Mouse (Mus musculus): ENCODE data around the gene Arhgap22. TPM values are rescaled to one million over a fixed set of nuclear protein-coding genes. Genes with fewer than 3 reads are reported as not detected.

Gene Arhgap22
- polyA plus RNA-seq, 1 experiment from 2014 or later: 16.5 TPM

DNA sequence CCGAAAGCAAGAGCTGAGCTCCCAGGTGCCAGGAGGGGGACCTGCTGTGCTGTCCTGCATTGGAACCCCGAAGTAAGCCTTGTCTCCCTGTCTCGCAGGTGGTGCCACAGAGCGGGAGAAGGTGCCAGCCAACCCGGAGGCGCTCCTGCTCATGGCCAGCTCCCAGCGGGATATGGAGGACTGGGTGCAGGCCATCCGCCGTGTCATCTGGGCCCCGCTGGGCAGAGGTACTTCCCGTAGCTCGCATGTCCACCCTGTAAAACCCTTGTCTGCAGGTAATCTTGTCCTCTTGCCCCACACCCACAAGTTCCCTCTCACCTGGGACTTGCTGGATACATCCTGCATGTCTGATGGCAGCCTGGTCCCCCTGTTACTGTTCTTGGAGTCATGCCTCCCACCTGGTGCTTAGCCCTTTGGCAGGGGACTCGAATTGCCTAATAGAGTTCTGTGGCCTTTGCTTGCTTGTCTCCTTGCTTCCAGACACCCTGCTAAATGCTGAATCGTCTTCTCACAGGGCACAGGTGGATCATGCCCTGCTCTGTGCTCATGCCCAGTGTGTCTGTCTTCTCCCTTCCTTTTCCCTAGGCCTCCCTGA, 129.4 kb downstream of the Arhgap22 start:
- peaks cover 86% of the 10 kb centered on the region for H3K79me2 ChIP-seq (ENCODE audit: inconsistent target)
- H3K36me3 ChIP-seq (ENCODE audit: inconsistent target): peaks cover 19% of the 10 kb centered on the region; the same call in 1 of the 2 replicates
- no peak overlapping the region for H3K4me3 ChIP-seq (ENCODE audit: inconsistent target)
- no peak overlapping the region for H3K27ac ChIP-seq
- WGBS (ENCODE audit: missing documents): 85% methylated on average over 9 of the region's 14 CpGs

DNA sequence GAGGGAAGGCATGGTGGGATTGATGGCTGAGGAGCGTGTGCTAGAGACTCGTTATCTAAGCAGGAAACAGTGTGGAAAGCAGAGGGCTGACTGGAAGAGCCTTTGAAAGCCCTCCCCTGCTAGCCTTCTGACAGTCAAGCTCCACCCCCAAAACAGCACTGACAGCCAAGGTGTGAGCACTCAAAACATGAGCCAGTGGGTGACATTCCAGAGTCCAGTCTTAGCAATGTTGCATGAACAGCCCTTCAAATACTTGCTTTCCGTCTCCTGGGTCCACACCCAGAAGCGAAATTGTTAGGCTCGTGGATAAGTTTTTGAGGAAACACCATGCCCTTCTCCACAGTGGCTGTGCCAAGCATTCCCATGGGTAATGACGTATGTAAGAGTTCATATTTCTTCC, 132.7 kb downstream of the Arhgap22 start:
- Histone ChIP-seq H3K4me3 (ENCODE audit: inconsistent target) (no peak overlapping the region), H3K27ac (no peak overlapping the region), H3K79me2 (ENCODE audit: inconsistent target) (peaks cover 82% of the 10 kb centered on the region), H3K36me3 (ENCODE audit: inconsistent target) (peaks cover 23% of the 10 kb centered on the region; the same call in 1 of the 2 replicates)
- 73% methylated on average over 6 of the region's 6 CpGs for WGBS (ENCODE audit: missing documents)

DNA sequence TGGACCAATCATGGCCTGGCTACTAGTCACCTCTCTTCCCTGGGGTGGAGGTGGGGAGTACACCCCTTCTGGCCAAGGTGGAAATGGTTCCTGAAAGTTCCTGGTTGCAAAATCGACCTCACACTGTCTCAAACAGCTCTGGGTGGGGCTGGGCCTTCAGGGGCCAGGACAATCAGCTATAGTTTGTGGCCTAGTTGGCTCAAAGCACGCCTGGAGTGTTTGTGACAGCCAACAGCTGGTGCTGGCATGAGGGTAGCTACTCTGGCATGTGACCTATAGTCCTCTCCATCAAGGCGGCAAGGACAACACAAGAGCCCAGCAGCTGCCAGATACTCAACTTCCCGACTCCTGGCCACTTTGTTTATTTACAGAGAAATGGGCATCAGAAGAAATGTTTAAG, 133.9 kb downstream of the Arhgap22 start:
- 69% methylated on average over 4 of the region's 4 CpGs for WGBS (ENCODE audit: missing documents)
- H3K27ac ChIP-seq: no peak overlapping the region

DNA sequence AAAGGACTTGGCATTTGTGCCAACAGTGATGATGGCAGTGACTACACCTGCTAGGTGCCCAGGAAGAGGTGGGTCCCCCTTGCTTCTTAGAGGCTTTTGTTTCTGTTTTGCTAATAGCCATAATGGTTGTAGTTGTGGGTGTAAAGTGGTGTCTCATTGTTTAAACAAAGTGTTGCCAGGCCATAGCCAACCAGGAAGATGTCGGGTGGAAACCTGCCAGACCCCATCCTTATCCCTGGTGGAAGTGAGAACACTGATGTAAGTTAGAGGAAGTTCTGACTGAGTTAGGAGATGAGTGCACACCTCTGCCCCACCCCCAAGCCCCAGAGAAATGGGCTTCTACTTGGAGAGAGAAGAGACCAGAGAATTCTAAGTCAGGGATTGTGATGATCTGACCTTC, 134.3 kb downstream of the Arhgap22 start:
- H3K27ac ChIP-seq: no peak overlapping the region
- WGBS (ENCODE audit: missing documents): 67% methylated on average over 1 of the region's 1 CpGs
- H3K36me3 ChIP-seq (ENCODE audit: inconsistent target): peaks cover 20% of the 10 kb centered on the region; the same call in 1 of the 2 replicates
- no peak overlapping the region for H3K4me3 ChIP-seq (ENCODE audit: inconsistent target)
- H3K79me2 ChIP-seq (ENCODE audit: inconsistent target): peaks cover 82% of the 10 kb centered on the region

More for the DNA sequence above, 133.9 kb downstream of the Arhgap22 start:
- Histone ChIP-seq H3K79me2 (ENCODE audit: inconsistent target) (peaks cover 82% of the 10 kb centered on the region), H3K4me3 (ENCODE audit: inconsistent target) (no peak overlapping the region), H3K36me3 (ENCODE audit: inconsistent target) (peaks cover 23% of the 10 kb centered on the region; the same call in 1 of the 2 replicates)

DNA sequence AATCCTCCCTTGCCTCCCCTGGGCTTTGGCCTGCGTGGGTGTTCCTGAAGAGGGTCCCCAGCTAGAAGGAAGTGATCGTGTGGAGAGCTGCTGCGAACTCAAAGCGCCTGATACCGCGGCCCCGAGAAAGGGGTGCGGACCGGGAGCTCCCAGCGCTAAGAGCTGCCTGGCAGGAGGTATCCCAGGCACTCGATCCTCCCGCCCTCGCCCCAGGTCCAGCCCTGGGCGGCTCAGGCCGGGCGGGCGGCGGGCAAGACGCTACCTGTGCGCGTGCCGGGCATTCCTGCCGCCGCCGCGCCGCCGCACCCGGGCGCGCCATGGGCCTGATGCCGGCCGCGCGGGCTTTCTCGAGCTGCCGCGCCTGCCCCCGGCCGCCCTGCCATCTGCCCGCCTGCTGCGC, 137.2 kb downstream of the Arhgap22 start:
- H3K36me3 ChIP-seq (ENCODE audit: inconsistent target): 0 out of 2 replicates have a peak, but pooled peaks cover 4% of the 10 kb centered on the region
- H3K79me2 ChIP-seq (ENCODE audit: inconsistent target): peaks cover 94% of the 10 kb centered on the region
- H3K4me3 ChIP-seq (ENCODE audit: inconsistent target): no peak overlapping the region
- WGBS (ENCODE audit: missing documents): 29% methylated on average over 42 of the region's 42 CpGs
- H3K27ac ChIP-seq: no peak overlapping the region

DNA sequence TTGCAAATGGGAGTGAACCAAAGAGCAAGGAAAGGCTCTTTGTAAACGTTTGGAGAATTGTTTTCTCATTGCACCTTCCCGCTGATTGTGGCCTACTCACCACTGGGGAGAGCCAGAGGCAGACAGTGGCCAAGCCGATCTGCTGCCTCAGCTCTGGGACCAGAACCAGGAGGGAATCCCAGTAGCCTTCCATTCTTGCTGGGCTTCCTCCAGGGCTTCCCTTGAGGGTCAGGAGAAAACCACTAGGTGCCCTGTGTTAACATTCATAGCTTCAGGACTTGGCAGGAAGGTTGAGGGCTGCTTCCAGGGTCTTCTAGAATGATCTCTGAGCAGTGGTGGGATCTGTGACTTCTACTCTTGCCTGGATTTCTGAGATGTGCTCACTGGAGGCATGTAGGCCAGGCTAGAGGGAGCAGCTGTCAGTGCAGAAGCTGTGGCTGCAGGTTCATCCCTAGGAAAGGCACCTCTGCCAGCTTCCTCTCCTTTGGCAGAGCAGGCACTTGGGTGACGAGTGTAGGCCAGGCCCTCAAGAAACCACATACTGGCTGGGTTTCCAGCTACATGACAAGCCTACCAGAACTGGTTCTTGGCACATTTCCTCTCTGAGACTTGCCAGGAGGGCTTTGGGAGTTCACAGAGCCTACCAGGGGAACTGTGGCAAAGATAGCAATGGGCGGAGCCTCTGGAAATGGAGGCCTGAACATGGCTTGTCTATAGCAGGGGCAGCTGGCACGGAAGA, 138.3 kb downstream of the Arhgap22 start:
- no peak overlapping the region for H3K27ac ChIP-seq
- WGBS (ENCODE audit: missing documents): 84% methylated on average over 6 of the region's 6 CpGs
- peaks cover 95% of the 10 kb centered on the region for H3K79me2 ChIP-seq (ENCODE audit: inconsistent target)
- H3K4me3 ChIP-seq (ENCODE audit: inconsistent target): no peak overlapping the region
- 0 out of 2 replicates have a peak, but pooled peaks cover 4% of the 10 kb centered on the region for H3K36me3 ChIP-seq (ENCODE audit: inconsistent target)

DNA sequence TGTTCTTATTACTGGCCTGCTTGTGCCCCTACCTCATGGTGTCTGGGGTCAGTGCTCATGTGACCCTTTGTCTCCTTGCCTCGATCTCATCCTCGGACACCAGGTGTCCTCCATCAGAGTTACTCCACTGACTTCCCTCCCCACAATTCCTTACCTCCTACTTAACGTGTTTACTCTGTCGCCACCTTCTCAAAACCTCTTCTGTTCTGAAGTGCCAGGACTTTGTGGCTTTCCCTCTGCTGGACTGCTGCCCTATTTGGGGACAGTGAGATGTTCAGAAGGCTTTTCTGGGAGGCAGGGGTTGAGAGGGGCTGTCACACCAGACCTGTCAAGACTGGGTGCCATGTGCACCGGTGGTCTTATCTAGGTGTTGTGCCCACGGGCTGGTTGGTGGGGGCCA, 139.1 kb downstream of the Arhgap22 start:
- 96% methylated on average over 6 of the region's 6 CpGs for WGBS (ENCODE audit: missing documents)
- peaks cover 93% of the 10 kb centered on the region for H3K79me2 ChIP-seq (ENCODE audit: inconsistent target)
- 0 out of 2 replicates have a peak, but pooled peaks cover 4% of the 10 kb centered on the region for H3K36me3 ChIP-seq (ENCODE audit: inconsistent target)
- H3K27ac ChIP-seq: no peak overlapping the region
- H3K4me3 ChIP-seq (ENCODE audit: inconsistent target): no peak overlapping the region

DNA sequence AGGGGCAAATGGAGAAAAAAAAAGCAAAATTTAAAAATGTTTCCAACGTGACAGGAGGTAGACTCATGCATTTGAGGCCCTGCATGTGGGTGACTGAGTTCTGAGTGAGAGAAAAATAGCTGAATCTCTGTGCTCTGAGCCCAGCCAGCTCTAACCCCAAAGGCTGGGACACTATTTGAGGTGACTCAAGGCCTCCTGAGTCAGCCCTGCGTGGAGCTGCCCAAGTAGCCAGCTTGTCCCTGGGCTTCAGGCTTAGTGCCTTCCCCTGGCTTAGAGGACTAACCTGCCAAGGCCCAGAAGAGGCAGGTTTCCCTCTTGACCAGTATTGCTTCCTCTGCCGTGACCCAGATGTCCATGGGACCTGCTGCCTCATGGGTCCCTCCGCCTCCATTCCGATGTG, 141.4 kb downstream of the Arhgap22 start:
- Histone ChIP-seq H3K4me3 (ENCODE audit: inconsistent target) (no peak overlapping the region), H3K27ac (no peak overlapping the region), H3K36me3 (ENCODE audit: inconsistent target) (peaks cover 17% of the 10 kb centered on the region; the same call in 1 of the 2 replicates), H3K79me2 (ENCODE audit: inconsistent target) (peaks cover 73% of the 10 kb centered on the region)
- 84% methylated on average over 5 of the region's 5 CpGs for WGBS (ENCODE audit: missing documents)

DNA sequence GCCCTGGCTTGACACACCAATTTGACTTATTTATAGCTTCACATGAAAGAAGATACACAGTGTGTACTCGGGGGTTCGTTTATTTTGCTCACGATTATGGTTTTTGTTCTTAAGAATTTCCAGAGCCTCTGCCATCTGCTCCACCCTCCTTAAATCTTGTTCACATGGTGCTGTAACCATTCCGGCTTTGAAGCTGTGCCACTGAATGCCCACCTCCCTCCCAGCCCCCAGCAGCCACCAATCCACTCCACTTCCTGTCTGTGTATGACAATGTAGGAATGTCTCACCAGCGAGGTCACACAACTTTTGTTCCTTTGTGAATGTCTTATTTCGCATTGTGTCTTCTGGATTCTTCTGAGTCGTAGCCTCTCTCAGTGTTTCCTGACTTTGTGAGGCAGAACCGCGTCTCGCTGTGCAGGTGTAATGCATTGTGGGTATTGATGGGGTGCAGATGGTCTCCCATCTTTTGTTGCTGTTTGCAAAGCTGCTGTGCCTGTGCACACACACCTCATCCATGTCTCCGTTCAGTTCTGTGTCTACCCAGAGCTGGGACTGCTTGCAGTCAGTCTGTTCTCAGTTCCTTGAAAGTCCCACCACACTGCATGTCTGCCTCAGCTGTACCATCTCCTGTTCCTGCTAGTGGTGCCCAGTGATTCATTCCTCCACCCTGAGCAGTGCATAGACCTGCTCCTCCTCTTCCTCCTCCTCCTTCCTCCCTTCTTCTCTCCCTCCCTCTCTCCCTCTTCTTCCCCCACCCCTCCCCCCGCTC, 144.0 kb downstream of the Arhgap22 start:
- Histone ChIP-seq H3K27ac (no peak overlapping the region), H3K4me3 (ENCODE audit: inconsistent target) (no peak overlapping the region), H3K79me2 (ENCODE audit: inconsistent target) (peaks cover 52% of the 10 kb centered on the region; the same call in 1 of the 2 replicates), H3K36me3 (ENCODE audit: inconsistent target) (peaks cover 40% of the 10 kb centered on the region; the same call in 1 of the 2 replicates)
- WGBS (ENCODE audit: missing documents): 41% methylated on average over 11 of the region's 12 CpGs

DNA sequence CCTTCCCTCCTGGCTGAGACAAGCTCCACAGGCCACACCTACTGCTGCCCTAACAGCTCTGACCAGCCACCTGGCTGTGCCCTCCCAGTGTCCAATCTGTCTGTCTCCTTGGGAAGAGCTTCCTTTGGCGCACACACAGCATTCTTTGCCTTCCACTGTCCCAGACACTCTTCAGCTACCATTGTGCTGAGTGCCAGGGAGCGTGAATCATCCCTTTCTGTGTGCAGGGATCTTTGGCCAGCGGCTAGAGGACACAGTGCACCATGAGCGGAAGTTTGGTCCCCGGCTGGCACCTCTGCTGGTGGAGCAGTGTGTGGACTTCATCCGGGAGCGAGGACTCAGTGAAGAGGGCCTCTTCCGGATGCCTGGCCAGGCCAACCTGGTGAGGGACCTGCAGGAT, 145.1 kb downstream of the Arhgap22 start:
- H3K36me3 ChIP-seq (ENCODE audit: inconsistent target): peaks cover 51% of the 10 kb centered on the region; the same call in 1 of the 2 replicates
- H3K4me3 ChIP-seq (ENCODE audit: inconsistent target): no peak overlapping the region
- WGBS (ENCODE audit: missing documents): 94% methylated on average over 8 of the region's 8 CpGs

DNA sequence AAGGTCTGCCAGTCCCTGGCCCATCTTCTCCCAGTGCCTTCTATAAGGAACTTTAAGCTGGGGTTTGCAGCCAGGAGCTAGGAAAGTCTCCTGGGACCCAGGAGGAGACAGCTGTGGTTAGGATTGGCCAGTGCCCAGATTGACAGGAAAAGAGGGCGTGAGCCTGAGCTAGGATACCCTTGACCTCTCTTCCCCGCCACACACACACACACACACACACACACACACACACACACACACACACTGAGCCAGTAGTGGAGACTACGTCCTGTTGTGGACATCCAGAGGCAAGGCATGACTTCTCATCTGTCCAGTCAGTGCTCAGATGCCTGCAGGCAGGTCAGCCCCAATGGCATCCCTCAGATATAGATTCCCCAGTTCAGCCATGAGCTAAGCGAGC, 147.7 kb downstream of the Arhgap22 start:
- Histone ChIP-seq H3K4me3 (ENCODE audit: inconsistent target) (no peak overlapping the region), H3K36me3 (ENCODE audit: inconsistent target) (peaks cover 77% of the 10 kb centered on the region), H3K79me2 (ENCODE audit: inconsistent target) (peaks cover 15% of the 10 kb centered on the region; the same call in 1 of the 2 replicates), H3K27ac (no peak overlapping the region)
- 74% methylated on average over 4 of the region's 4 CpGs for WGBS (ENCODE audit: missing documents)

More for the DNA sequence above, 145.1 kb downstream of the Arhgap22 start:
- Histone ChIP-seq H3K79me2 (ENCODE audit: inconsistent target) (peaks cover 41% of the 10 kb centered on the region; the same call in 1 of the 2 replicates), H3K27ac (no peak overlapping the region)

DNA sequence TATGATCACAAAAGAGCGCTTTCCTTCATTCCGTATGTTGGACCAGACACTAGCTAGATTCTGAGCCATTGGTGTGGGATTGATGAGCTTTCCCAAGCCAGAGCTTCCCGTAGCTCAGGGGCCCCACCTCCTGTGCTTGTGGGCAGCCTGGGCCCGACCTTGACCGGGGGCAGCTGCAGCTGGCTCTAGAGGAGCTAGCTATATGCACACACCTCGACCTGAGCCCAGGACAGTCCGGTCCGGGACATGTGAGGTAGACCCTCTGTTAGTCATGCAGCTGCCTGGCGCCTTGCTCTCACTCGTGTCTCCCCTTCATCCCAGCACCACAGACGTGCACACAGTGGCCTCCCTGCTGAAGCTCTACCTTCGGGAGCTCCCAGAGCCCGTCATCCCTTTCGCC, 148.3 kb downstream of the Arhgap22 start:
- Histone ChIP-seq H3K79me2 (ENCODE audit: inconsistent target) (peaks cover 9% of the 10 kb centered on the region; the same call in 1 of the 2 replicates), H3K4me3 (ENCODE audit: inconsistent target) (no peak overlapping the region), H3K27ac (no peak overlapping the region), H3K36me3 (ENCODE audit: inconsistent target) (peaks cover 82% of the 10 kb centered on the region)
- WGBS (ENCODE audit: missing documents): 72% methylated on average over 14 of the region's 14 CpGs

DNA sequence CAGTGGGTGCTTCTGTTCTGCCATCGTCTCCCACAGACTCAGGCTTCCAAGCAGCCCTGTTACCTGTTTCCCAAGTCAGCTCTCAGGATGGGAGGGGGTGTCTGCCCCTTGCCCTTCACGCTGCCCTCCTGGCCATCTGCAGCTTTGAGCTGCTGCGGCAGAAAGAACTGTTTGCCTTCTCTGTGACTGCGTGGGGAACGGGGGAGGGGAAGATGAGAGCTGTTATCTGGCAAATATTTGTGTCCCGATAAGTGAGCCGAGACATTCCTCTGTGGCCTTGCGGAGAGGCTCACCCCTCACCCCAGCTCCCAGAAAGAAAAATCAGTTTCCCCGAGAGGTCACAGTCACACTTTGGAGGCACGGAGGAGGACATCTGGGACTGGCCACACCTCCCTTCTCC, 149.0 kb downstream of the Arhgap22 start:
- WGBS (ENCODE audit: missing documents): 62% methylated on average over 10 of the region's 10 CpGs
- Histone ChIP-seq H3K4me3 (ENCODE audit: inconsistent target) (no peak overlapping the region), H3K79me2 (ENCODE audit: inconsistent target) (peaks cover 3% of the 10 kb centered on the region; the same call in 1 of the 2 replicates), H3K36me3 (ENCODE audit: inconsistent target) (peaks cover 88% of the 10 kb centered on the region), H3K27ac (no peak overlapping the region)

DNA sequence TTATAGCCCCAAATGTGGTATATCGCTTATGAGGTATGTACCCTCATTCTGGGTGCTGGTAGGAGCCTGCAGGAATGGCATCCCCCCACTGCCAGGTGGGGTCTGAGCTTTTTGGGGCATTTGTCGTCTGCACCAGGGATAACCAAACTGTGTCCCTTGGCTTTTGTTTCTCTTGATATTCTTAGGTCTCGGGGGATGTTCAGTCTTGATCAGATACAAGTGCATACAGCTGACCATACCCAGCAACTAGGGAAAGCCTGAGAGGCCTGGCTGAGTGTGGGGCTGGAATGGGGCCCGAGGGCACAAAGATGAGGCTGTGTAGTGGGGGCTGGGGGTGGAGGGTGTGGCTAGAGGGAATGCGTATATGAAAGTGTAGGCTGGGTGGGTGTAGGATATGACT, 149.8 kb downstream of the Arhgap22 start:
- peaks cover 94% of the 10 kb centered on the region for H3K36me3 ChIP-seq (ENCODE audit: inconsistent target)
- WGBS (ENCODE audit: missing documents): 92% methylated on average over 4 of the region's 5 CpGs
- no peak overlapping the region for H3K4me3 ChIP-seq (ENCODE audit: inconsistent target)
- H3K79me2 ChIP-seq (ENCODE audit: inconsistent target): no peaks in the 10 kb centered on the region; the same call in 1 of the 2 replicates
- no peak overlapping the region for H3K27ac ChIP-seq
